Mouse (Mus musculus): ENCODE results near the gene Sumf1.

- TF ChIP-seq CTCF (IDR thresholded peaks at IDR 0.05; ENCODE audit: control insufficient read depth, insufficient read depth, low read length) (no peak), POLR2A (IDR thresholded peaks at IDR 0.05; ENCODE audit: borderline replicate concordance, control insufficient read depth, low read depth, low read length) (no peak)
Observed at GRCm38 (mm10) chr6:108222875-108223274, 37.5 kb upstream of the Sumf1 start.

Measured in bone marrow, adult 2 months (tissue).